Mouse (Mus musculus): Measurements from ENCODE around the gene Phactr4.

DNA sequence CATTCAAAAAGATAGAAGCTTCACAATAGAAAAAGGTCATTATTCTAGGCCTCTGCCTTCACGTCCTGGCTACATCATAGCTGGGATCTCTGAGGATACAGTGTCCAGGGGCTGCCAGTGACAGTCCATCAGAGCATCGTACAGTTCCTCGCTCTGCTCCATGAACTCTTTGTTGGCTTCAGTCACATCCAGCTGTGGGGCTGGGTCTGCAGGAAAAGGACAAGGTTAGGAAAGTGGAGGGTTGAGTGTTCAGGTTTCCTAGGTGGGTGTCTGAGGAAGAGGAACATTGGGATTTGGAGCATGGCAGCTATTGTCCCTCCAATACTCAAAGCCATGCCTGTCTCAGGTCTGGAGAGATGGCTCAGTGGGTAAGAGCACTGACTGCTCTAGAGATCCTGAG, 110.5 kb downstream of the Phactr4 start:
- TF ChIP-seq CTCF (IDR thresholded peaks at IDR 0.05; ENCODE audit: borderline replicate concordance, control insufficient read depth, extremely low read depth, insufficient read depth, low read length, poor library complexity) (no peak), POLR2A (IDR thresholded peaks at IDR 0.05; ENCODE audit: control insufficient read depth, extremely low read depth, insufficient read depth, low read length, poor library complexity) (no peak)

All from thymus, adult 2 months (tissue).